Mouse (Mus musculus) midbrain, embryonic 16.5 days (tissue): ENCODE results near the gene Kcnk3. TPM values are rescaled to one million over a fixed set of nuclear protein-coding genes. Genes with fewer than 3 reads are reported as not detected.

ENCODE experiments used
- ATAC-seq: fragments of 200-750 bp; cut with Nextera tagmentation; 2 replicates; pipeline ENCODE4 v1.8.0; 2017; ENCODE audit warnings: moderate TSS enrichment
- H3K27ac ChIP-seq: fragments of 300-500 bp; sonication (generic); 2 replicates; pipeline ENCODE4 v1.5.1; 2014; ENCODE audit warnings: mild to moderate bottlenecking, low read length, mixed read lengths
- H3K27me3 ChIP-seq: fragments of 300-500 bp; sonication (generic); 2 replicates; pipeline ENCODE4 v1.6.1; 2014; ENCODE audit warnings: low read depth, low read length, mixed read lengths; ENCODE audit not compliant: control insufficient read depth, insufficient read depth
- H3K36me3 ChIP-seq: fragments of 300-500 bp; sonication (generic); 2 replicates; pipeline ENCODE4 v1.6.1; 2014; ENCODE audit warnings: mild to moderate bottlenecking, low read length, moderate library complexity, mixed read lengths; ENCODE audit not compliant: control insufficient read depth, insufficient read depth
- H3K4me1 ChIP-seq: fragments of 300-500 bp; sonication (generic); 2 replicates; pipeline ENCODE4 v1.6.1; 2014; ENCODE audit warnings: mild to moderate bottlenecking, low read length, mixed read lengths; ENCODE audit not compliant: control insufficient read depth, insufficient read depth
- H3K4me2 ChIP-seq: fragments of 300-500 bp; sonication (generic); 2 replicates; pipeline ENCODE4 v1.6.1; 2014; ENCODE audit warnings: mild to moderate bottlenecking, low read length, mixed read lengths
- H3K4me3 ChIP-seq: fragments of 300-500 bp; sonication (generic); 2 replicates; pipeline ENCODE4 v1.5.1; 2014; ENCODE audit warnings: low read depth, mild to moderate bottlenecking, low read length, moderate library complexity, mixed read lengths
- H3K9ac ChIP-seq: fragments of 300-500 bp; sonication (generic); 2 replicates; pipeline ENCODE4 v1.6.1; 2014; ENCODE audit warnings: low read depth, low read length, mixed read lengths
- H3K9me3 ChIP-seq: fragments of 300-500 bp; sonication (generic); replicated peaks from 2 replicates; pipeline ENCODE4 v1.6.1; 2014; ENCODE audit warnings: mild to moderate bottlenecking, low read length, mixed read lengths; ENCODE audit not compliant: control insufficient read depth, poor library complexity, severe bottlenecking
- WGBS: fragments of 180-500 bp; shearing (Covaris S2); extraction: QIAGEN DNeasy Blood & Tissue Kit; methylation state at CpG from one replicate; pipeline ENCODE4 v1.1.7; 2014; 5-methylcytosine and 5-hydroxymethylcytosine counted together
- polyA plus RNA-seq: library from polyadenylated mRNA; unstranded; fragments of >200 nt; fragmentation: Nextera tagmentation; extraction: Ambion mirVana; gene quantifications from 2 replicates; pipeline ENCODE4 v1.2.1, GENCODE M21; 2015

Gene Kcnk3
- polyA plus RNA-seq, 1 experiment from 2014 or later: 6.6 TPM

DNA sequence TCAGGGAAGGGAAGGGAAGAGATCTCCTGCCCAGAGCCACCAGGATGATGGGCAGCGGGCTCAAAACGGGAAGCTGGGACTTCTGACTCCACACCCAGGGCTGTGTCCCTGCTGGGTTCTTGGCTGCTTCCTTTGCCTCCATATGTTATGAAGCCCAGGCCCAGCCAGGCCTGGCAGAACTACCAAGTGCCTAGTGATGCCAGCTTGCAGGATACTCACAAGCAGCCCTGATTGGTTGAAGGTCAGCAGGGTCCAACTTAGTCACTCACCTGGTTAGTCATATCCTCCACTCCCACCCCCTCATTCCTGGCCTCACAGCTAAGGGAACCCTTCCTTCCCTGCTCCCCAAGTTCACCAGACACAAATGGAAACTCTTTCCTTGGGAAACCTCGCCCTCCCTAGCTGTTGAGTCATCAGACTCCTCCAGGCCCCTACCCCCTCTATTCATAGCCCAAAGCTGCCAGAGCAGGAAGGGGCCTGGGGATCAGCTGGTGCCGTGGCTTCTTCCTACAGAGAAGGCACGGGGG lies 3.3 kb downstream of the Kcnk3 start:
- no peaks in the 10 kb centered on the region for H3K9me3 ChIP-seq
- no peak overlapping the region for H3K4me2 ChIP-seq
- 60% methylated on average over 5 of the region's 5 CpGs for WGBS
- no peak overlapping the region for H3K27ac ChIP-seq
- no peaks in the 10 kb centered on the region for H3K36me3 ChIP-seq
- no peak overlapping the region for H3K9ac ChIP-seq
- H3K4me1 ChIP-seq: peaks cover 31% of the 10 kb centered on the region
- peaks cover 3% of the 10 kb centered on the region; the same call in 1 of the 2 replicates for H3K27me3 ChIP-seq
- H3K4me3 ChIP-seq: no peak overlapping the region
- ATAC-seq: no peak

DNA sequence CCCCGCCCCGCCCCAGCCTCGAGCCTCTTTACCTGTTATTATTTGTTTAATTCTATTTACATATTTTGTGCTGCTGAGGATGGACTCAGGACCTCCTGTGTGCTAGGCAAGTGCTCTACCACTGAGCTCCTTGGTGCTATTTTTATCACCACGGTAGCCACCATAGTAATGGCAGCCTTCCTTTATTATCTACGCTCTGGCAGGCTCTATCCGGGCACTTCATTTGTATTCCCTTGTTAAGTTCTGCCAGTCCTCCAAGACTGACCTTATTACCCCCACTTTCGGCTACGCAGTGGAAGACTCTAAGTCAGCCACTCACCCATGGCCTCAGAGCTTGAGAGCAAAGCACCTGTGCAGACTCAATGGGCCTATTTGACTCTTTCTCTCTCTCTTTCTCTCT lies 3.8 kb downstream of the Kcnk3 start:
- Histone ChIP-seq H3K4me1 (peaks cover 31% of the 10 kb centered on the region), H3K4me3 (no peak overlapping the region), H3K27me3 (peaks cover 3% of the 10 kb centered on the region; the same call in 1 of the 2 replicates), H3K4me2 (no peak overlapping the region), H3K27ac (no peak overlapping the region), H3K9me3 (no peaks in the 10 kb centered on the region), H3K36me3 (no peaks in the 10 kb centered on the region), H3K9ac (no peak overlapping the region)
- 74% methylated on average over 8 of the region's 8 CpGs for WGBS
- ATAC-seq: no peak

DNA sequence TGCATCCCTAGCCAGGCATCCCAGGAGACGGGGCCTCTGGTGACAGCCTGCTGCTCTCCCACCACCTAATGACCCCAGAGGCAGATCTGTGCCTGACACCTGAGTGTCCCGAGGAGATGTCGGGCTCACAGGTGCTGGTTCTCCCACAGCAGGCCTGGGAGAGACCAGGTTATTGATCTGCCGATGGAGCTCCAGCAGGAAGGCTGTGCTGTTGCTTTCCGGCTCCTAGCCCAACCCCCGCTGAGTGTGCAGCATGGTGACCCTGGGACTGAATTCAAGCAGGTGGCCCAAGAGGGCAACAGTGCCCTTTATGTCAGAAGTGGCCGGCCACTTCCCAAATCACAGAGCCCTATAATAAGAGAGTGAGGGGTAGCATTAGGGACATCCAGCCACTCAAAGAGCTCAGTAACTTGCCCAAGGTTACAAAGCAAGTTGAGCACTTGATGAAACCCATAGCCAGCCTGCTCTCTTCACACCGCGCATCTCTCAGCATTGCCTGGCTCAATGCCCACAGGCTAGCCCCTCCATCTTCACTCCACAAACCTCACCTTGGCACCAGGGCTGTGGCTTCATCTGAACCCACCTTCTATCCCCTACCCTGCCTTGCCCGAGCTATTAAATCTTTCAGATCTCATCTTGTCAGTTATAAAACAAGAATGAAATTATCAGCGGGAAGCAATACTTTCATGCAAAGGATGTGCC lies 4.5 kb downstream of the Kcnk3 start:
- peaks cover 29% of the 10 kb centered on the region for H3K4me1 ChIP-seq
- H3K36me3 ChIP-seq: no peaks in the 10 kb centered on the region
- H3K4me2 ChIP-seq: no peak overlapping the region
- peaks cover 3% of the 10 kb centered on the region; the same call in 1 of the 2 replicates for H3K27me3 ChIP-seq
- H3K9ac ChIP-seq: no peak overlapping the region
- WGBS: 79% methylated on average over 11 of the region's 11 CpGs
- no peak overlapping the region for H3K27ac ChIP-seq
- H3K4me3 ChIP-seq: no peak overlapping the region
- no peaks in the 10 kb centered on the region for H3K9me3 ChIP-seq
- no peak for ATAC-seq

DNA sequence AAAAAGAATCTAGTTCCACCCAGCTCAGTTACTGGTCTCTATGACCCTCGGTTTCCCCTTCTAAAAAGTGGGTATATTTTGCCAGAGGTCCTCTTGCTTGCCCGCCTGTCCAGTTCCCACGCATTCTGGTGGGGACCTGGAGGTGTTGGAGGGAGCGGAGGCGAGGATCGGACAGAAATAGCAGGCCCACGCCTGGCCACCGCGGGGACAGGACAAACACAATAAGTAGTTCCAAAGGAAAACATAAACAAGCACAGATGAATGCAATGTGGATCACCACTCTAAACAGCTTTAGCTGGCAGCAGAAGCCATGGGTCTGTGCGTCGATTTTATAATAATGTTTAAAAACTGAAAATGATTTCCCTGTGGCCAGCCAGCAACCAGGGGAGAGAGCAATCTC lies 5.4 kb downstream of the Kcnk3 start:
- Histone ChIP-seq H3K9ac (no peak overlapping the region), H3K4me1 (peaks cover 27% of the 10 kb centered on the region), H3K9me3 (no peaks in the 10 kb centered on the region), H3K27ac (no peak overlapping the region), H3K36me3 (no peaks in the 10 kb centered on the region), H3K4me3 (no peak overlapping the region), H3K27me3 (peaks cover 3% of the 10 kb centered on the region; the same call in 1 of the 2 replicates), H3K4me2 (no peak overlapping the region)
- ATAC-seq: no peak
- 90% methylated on average over 11 of the region's 11 CpGs for WGBS

DNA sequence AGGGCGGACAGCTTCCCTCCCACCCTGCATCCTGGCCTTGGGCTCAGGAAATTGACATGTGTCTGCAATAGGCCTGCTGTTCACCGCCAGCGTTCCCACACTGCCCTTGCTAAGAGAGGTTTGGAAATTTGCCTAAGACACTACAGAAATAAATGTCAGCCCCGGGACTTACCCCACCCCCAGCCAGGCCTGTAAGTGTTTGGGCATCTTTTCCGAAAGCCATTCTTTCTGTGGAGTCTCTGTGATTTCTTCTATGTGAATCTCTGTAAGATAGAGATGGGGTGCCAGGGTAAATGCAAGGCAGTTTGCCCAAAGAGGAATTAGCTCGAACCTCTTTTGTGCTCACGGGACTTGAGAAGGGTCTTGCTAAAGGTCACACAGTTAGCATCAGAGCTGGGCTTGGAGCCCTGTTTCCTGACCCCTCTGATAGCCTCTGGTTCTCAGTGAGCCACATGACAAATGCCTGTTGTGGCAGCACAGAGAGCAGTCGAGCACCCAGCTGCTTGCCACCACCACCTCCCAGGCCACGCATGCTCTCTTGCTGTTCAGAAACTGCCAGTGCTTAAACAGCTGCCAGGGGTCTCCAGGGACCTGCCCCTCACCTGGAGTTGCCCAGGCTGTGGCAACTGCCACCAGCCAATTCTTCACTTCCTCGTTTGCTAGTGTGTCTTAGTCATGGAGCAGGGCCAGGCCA lies 6.0 kb downstream of the Kcnk3 start:
- Histone ChIP-seq H3K4me1 (peaks cover 23% of the 10 kb centered on the region), H3K4me2 (no peak overlapping the region), H3K27me3 (peaks cover 3% of the 10 kb centered on the region; the same call in 1 of the 2 replicates), H3K36me3 (no peaks in the 10 kb centered on the region), H3K9ac (no peak overlapping the region), H3K4me3 (no peak overlapping the region), H3K27ac (no peak overlapping the region), H3K9me3 (no peaks in the 10 kb centered on the region)
- 48% methylated on average over 10 of the region's 10 CpGs for WGBS
- no peak for ATAC-seq

DNA sequence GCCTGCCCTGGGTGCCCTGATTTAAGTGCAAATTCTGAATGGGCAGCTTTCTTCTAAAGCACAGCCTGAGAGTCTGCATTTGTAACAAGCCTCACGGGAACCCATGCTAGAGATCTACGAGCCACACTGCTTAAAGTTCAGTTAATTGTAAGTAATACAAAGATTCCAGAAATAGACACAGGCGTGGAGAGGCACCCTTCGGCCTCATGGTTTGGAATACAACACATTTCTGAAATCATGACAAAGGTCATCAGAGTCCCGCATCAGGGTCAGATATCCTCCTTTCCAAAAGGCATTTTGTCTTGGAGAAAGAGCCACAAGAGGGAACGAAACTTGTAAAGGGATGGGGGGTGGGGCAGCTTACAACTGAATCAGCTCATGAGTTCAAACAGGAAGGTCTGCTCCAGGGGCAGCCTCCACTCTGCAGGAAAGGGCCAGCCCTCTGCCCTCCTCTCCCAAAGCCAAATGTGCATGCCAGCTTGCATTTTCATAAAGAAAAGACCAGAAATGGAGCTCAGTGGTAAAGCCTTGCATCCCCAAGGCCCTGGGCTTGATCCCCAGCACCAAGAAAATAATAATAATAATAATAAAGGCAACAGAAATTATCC lies 7.1 kb downstream of the Kcnk3 start:
- H3K4me1 ChIP-seq: peaks cover 12% of the 10 kb centered on the region
- H3K27me3 ChIP-seq: no peaks in the 10 kb centered on the region; the same call in 1 of the 2 replicates
- no peak overlapping the region for H3K27ac ChIP-seq
- H3K9me3 ChIP-seq: no peaks in the 10 kb centered on the region
- 37% methylated on average over 6 of the region's 6 CpGs for WGBS
- ATAC-seq: no peak
- no peak overlapping the region for H3K4me2 ChIP-seq
- H3K9ac ChIP-seq: no peak overlapping the region
- H3K36me3 ChIP-seq: no peaks in the 10 kb centered on the region
- no peak overlapping the region for H3K4me3 ChIP-seq

DNA sequence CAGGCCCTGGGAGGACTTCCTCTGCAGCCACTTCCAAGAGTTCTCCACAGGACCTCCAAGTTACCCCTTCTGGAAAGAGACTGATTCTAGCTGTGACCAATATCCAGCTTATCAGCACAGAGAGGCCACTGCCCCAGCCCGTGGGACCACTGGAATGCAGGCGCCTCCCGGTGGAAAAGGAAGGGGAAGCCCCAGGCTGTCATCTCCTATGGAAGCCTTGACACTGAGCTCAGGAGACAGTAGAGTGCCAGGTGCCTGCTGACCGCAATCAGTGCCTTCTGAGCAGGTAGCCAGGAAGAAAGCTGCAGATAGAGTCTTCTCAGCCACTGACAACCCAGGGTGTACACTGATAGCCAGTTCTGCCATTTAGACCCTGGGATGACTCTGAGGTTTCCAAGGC lies 13.4 kb downstream of the Kcnk3 start:
- Histone ChIP-seq H3K27me3 (no peaks in the 10 kb centered on the region), H3K9me3 (no peaks in the 10 kb centered on the region), H3K27ac (no peak overlapping the region), H3K4me2 (no peak overlapping the region), H3K9ac (no peak overlapping the region), H3K4me1 (no peaks in the 10 kb centered on the region), H3K36me3 (no peaks in the 10 kb centered on the region), H3K4me3 (no peak overlapping the region)
- 36% methylated on average over 4 of the region's 4 CpGs for WGBS
- ATAC-seq: no peak

DNA sequence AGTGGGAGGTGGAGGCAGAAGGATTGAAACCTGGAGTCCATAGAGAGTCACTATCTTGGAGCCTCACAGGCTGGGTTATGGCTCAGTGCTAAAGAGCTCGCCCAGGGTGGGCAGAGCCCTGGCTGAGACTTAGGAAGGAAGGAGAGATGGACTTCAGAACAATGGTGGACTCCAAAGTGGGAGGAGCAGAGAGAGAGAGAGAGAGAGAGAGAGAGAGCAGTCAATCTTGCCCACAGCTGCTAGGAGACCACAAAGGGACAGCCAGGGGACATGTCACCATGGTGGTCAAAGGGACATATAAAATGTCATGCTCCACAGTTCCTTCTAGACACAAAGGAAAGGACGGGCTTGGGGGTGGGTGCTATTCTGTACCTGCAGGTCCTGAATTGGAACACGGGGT lies 15.3 kb downstream of the Kcnk3 start:
- H3K4me2 ChIP-seq: no peak overlapping the region
- H3K4me1 ChIP-seq: no peaks in the 10 kb centered on the region
- 70% methylated on average over 3 of the region's 3 CpGs for WGBS
- no peak overlapping the region for H3K9ac ChIP-seq
- no peaks in the 10 kb centered on the region for H3K27me3 ChIP-seq
- H3K9me3 ChIP-seq: no peaks in the 10 kb centered on the region
- H3K36me3 ChIP-seq: no peaks in the 10 kb centered on the region
- no peak for ATAC-seq
- no peak overlapping the region for H3K27ac ChIP-seq
- H3K4me3 ChIP-seq: no peak overlapping the region

DNA sequence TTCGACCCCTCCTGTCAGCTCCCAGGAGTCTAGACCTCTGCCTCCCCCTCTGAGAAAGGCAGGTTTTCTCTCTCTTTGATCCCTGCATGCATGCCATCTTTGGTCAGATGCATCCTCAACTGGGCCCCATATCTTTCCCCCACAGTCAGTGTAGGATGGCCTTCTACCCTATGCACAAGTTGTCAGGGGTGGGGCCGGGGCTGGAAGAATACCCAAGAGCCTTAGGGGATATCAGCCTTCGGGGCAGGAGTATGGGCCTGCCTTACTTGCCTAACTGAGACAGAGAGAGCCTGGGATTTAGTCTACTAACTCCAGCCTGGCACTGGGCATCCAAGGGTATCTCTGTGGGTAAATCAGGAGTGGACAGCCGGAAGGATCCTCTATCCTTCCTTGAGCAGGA lies 16.0 kb downstream of the Kcnk3 start:
- no peaks in the 10 kb centered on the region for H3K9me3 ChIP-seq
- H3K27me3 ChIP-seq: no peaks in the 10 kb centered on the region
- H3K9ac ChIP-seq: no peak overlapping the region
- H3K36me3 ChIP-seq: no peaks in the 10 kb centered on the region
- no peaks in the 10 kb centered on the region for H3K4me1 ChIP-seq
- H3K4me2 ChIP-seq: no peak overlapping the region
- H3K27ac ChIP-seq: no peak overlapping the region
- 75% methylated on average over 4 of the region's 4 CpGs for WGBS
- no peak for ATAC-seq
- H3K4me3 ChIP-seq: no peak overlapping the region
